Mouse (Mus musculus) forebrain, embryonic 15.5 days (tissue): ENCODE data around the gene Vmn1r139. TPM values are rescaled to one million over a fixed set of nuclear protein-coding genes. Genes with fewer than 3 reads are reported as not detected.
"Not testable (repeated sequence)": the region's sequence is repeated elsewhere in the genome, so short reads cannot be mapped to it uniquely, and the experiment has no call there.

Experiments
- ATAC-seq: fragments of 200-750 bp; cut with Nextera tagmentation; replicated peaks from 2 replicates; pipeline ENCODE4 v1.8.0; 2017; ENCODE audit warnings: mild to moderate bottlenecking, moderate TSS enrichment, moderate library complexity
- H3K27ac ChIP-seq: fragments of 300-500 bp; sonication (generic); replicated peaks from 2 replicates; pipeline ENCODE4 v1.5.1; 2015; ENCODE audit warnings: mild to moderate bottlenecking, inconsistent platforms
- H3K27me3 ChIP-seq: fragments of 300-500 bp; sonication (generic); 2 replicates; pipeline ENCODE4 v1.6.1; 2015; ENCODE audit warnings: inconsistent platforms
- H3K36me3 ChIP-seq: fragments of 300-500 bp; sonication (generic); 2 replicates; pipeline ENCODE4 v1.6.1; 2015; ENCODE audit warnings: mild to moderate bottlenecking, inconsistent platforms
- H3K4me1 ChIP-seq: fragments of 300-500 bp; sonication (generic); 2 replicates; pipeline ENCODE4 v1.6.1; 2015; ENCODE audit warnings: inconsistent platforms
- H3K4me2 ChIP-seq: fragments of 300-500 bp; sonication (generic); replicated peaks from 2 replicates; pipeline ENCODE4 v1.6.1; 2015; ENCODE audit warnings: mild to moderate bottlenecking, inconsistent platforms
- H3K4me3 ChIP-seq: fragments of 300-500 bp; sonication (generic); 2 replicates; pipeline ENCODE4 v1.5.1; 2015; ENCODE audit warnings: mild to moderate bottlenecking, inconsistent platforms
- H3K9ac ChIP-seq: fragments of 300-500 bp; sonication (generic); replicated peaks from 2 replicates; pipeline ENCODE4 v1.6.1; 2015; ENCODE audit warnings: mild to moderate bottlenecking, inconsistent platforms
- H3K9me3 ChIP-seq: fragments of 300-500 bp; sonication (generic); 2 replicates; pipeline ENCODE4 v1.6.1; 2016; ENCODE audit warnings: inconsistent platforms
- WGBS: fragments of 180-500 bp; shearing (Covaris S2); methylation state at CpG from one replicate; pipeline ENCODE4 v1.1.7; 2015; ENCODE audit warnings: mixed read lengths; 5-methylcytosine and 5-hydroxymethylcytosine counted together
- polyA plus RNA-seq: library from polyadenylated mRNA; unstranded; fragments of >200 nt; fragmentation: Nextera tagmentation; extraction: Ambion mirVana; gene quantifications from 2 replicates; pipeline ENCODE4 v1.2.1, GENCODE M21; 2015

The Vmn1r139 gene
- not detected in 2 replicates for polyA plus RNA-seq

GRCm38 (mm10) chr7:22068757-22069156, at the start of gene Vmn1r139:
TSS of gene Vmn1r139 (plus strand) at chr7:22069057.
- not testable (repeated sequence) for H3K4me1 ChIP-seq, H3K27ac ChIP-seq

GRCm38 (mm10) chr7:22028797-22029196, 40.1 kb upstream of the Vmn1r139 start, which contains the start of gene Vmn1r138:
TSS of gene Vmn1r138 (minus strand) at chr7:22028897.
- H3K27me3 ChIP-seq, H3K9me3 ChIP-seq, H3K4me2 ChIP-seq, H3K27ac ChIP-seq, ATAC-seq, H3K9ac ChIP-seq, H3K4me3 ChIP-seq, H3K4me1 ChIP-seq, H3K36me3 ChIP-seq: not testable (repeated sequence)
- no CpG with 5 or more reads among the region's 2 CpGs for WGBS

More at GRCm38 (mm10) chr7:22068757-22069156, at the start of gene Vmn1r139:
- H3K9me3 ChIP-seq, H3K27me3 ChIP-seq, ATAC-seq, H3K4me2 ChIP-seq, H3K36me3 ChIP-seq, H3K9ac ChIP-seq, H3K4me3 ChIP-seq: not testable (repeated sequence)
- WGBS = no CpG with 5 or more reads among the region's 7 CpGs

DNA sequence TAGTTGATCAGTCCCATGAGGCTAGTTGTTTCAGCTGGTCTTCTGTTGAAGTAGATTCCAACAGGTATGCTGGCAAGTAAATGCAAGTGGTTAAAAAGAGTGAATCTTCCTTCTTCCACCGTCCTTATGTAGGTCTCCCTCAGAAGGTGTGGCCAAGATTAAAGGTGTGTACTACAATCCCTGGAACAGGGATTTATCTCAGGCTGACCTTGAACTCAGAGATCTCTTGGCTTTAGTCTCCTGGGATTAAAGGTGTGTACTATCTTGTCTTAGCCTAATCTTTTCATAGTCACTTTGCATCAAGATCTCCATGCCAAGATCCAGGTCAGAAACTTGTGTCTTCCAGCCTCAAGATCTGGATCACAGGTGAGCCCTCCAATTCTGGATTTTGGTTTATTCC, 12.7 kb upstream of the Vmn1r139 start, which contains the start of gene Gm6176:
TSS of gene Gm6176 (minus strand) at position 101 of the 400 bp plus-strand sequence.
- not testable (repeated sequence) for H3K9ac ChIP-seq, ATAC-seq

GRCm38 (mm10) chr7:22118145-22118544, 49.3 kb downstream of the Vmn1r139 start, which contains the start of gene Gm16451:
TSS of gene Gm16451 (minus strand) at chr7:22118245.
- not testable (repeated sequence) for H3K9ac ChIP-seq, H3K4me1 ChIP-seq, ATAC-seq, H3K27ac ChIP-seq, H3K9me3 ChIP-seq, H3K36me3 ChIP-seq, H3K4me3 ChIP-seq, H3K4me2 ChIP-seq, H3K27me3 ChIP-seq
- WGBS = no CpG with 5 or more reads among the region's 2 CpGs

More for the DNA sequence above, 12.7 kb upstream of the Vmn1r139 start, which contains the start of gene Gm6176:
- not testable (repeated sequence) for H3K4me1 ChIP-seq, H3K36me3 ChIP-seq, H3K4me2 ChIP-seq, H3K9me3 ChIP-seq, H3K27ac ChIP-seq, H3K27me3 ChIP-seq, H3K4me3 ChIP-seq
- no CpG with 5 or more reads among the region's 1 CpGs for WGBS

GRCm38 (mm10) chr7:22134641-22135040, 65.8 kb downstream of the Vmn1r139 start, which contains the start of gene Gm10666:
TSS of gene Gm10666 (minus strand) at chr7:22134741.
- not testable (repeated sequence) for H3K9ac ChIP-seq, H3K4me1 ChIP-seq, H3K27ac ChIP-seq, ATAC-seq, H3K36me3 ChIP-seq, H3K27me3 ChIP-seq, H3K9me3 ChIP-seq, H3K4me3 ChIP-seq, H3K4me2 ChIP-seq
- no CpG with 5 or more reads among the region's 5 CpGs for WGBS

Other genes starting within 250 kb of the Vmn1r139 start
- gene Vmn1r135, start 236.7 kb upstream of the Vmn1r139 start, polyA plus RNA-seq = not detected in 2 replicates
- not detected in 2 replicates for gene Gm5725, start 224.8 kb upstream of the Vmn1r139 start, polyA plus RNA-seq
- gene Gm5891, start 147.8 kb upstream of the Vmn1r139 start, polyA plus RNA-seq = not detected in 2 replicates
- not detected in 2 replicates for gene Vmn1r137, start 74.5 kb upstream of the Vmn1r139 start, polyA plus RNA-seq
- gene Vmn1r138, start 40.2 kb upstream of the Vmn1r139 start, polyA plus RNA-seq = not detected in 2 replicates
- gene Gm6176, start 12.8 kb upstream of the Vmn1r139 start, polyA plus RNA-seq = not detected in 2 replicates
- gene Gm16451, start 49.2 kb downstream of the Vmn1r139 start, polyA plus RNA-seq = not detected in 2 replicates
- not detected in 2 replicates for gene Gm10666, start 65.7 kb downstream of the Vmn1r139 start, polyA plus RNA-seq
- gene Vmn1r142, start 95.0 kb downstream of the Vmn1r139 start, polyA plus RNA-seq = not detected in 2 replicates
- gene Vmn1r143, start 120.3 kb downstream of the Vmn1r139 start, polyA plus RNA-seq = not detected in 2 replicates
- not detected in 2 replicates for gene Gm8653, start 132.2 kb downstream of the Vmn1r139 start, polyA plus RNA-seq
- not detected in 2 replicates for gene Gm8453, start 160.4 kb downstream of the Vmn1r139 start, polyA plus RNA-seq